Mouse (Mus musculus): Measurements from ENCODE around the gene Aldh1l1. TPM values are rescaled to one million over a fixed set of nuclear protein-coding genes. Genes with fewer than 3 reads are reported as not detected.
"Not testable (repeated sequence)": the region's sequence is repeated elsewhere in the genome, so short reads cannot be mapped to it uniquely, and the experiment has no call there.

The Aldh1l1 gene
- total RNA-seq, 2 experiments from 2014 or later = 44.5 to 57.4 TPM

GRCm38 (mm10) chr6:90622758-90623455, 136.7 kb downstream of the Aldh1l1 start:
- no peak for DNase-seq (ENCODE audit: extremely low spot score in 1 of 2, low spot score in 2 of 2)
- intact Hi-C loops (cut with DNase I) = no loop called here

GRCm38 (mm10) chr6:90623456-90623836, 137.2 kb downstream of the Aldh1l1 start:
- intact Hi-C loops (cut with DNase I) = no loop called here

GRCm38 (mm10) chr6:90624184-90624583, 138.0 kb downstream of the Aldh1l1 start:
- intact Hi-C loops (cut with DNase I) = no loop called here
- DNase-seq (ENCODE audit: extremely low spot score in 1 of 2, low spot score in 2 of 2) = no peak

More at GRCm38 (mm10) chr6:90623456-90623836, 137.2 kb downstream of the Aldh1l1 start:
- no peak for DNase-seq (ENCODE audit: extremely low spot score in 1 of 2, low spot score in 2 of 2)

GRCm38 (mm10) chr6:90624733-90625132, 138.5 kb downstream of the Aldh1l1 start:
- no peak for DNase-seq (ENCODE audit: extremely low spot score in 1 of 2, low spot score in 2 of 2)
- intact Hi-C loops (cut with DNase I) = no loop called here

GRCm38 (mm10) chr6:90625207-90625994, 139.2 kb downstream of the Aldh1l1 start:
- no peak for DNase-seq (ENCODE audit: extremely low spot score in 1 of 2, low spot score in 2 of 2)
- intact Hi-C loops (cut with DNase I) = no loop called here

GRCm38 (mm10) chr6:90627556-90627955, 141.3 kb downstream of the Aldh1l1 start:
- no peak for DNase-seq (ENCODE audit: extremely low spot score in 1 of 2, low spot score in 2 of 2)
- intact Hi-C loops (cut with DNase I) = no loop called here

GRCm38 (mm10) chr6:90629506-90629905, 143.3 kb downstream of the Aldh1l1 start:
- intact Hi-C loops (cut with DNase I) = no loop called here
- no peak for DNase-seq (ENCODE audit: extremely low spot score in 1 of 2, low spot score in 2 of 2)

- no peak for DNase-seq (ENCODE audit: extremely low spot score in 1 of 2, low spot score in 2 of 2)
- intact Hi-C loops (cut with DNase I) = no loop called here
Measured at GRCm38 (mm10) chr6:90630427-90630826, 144.2 kb downstream of the Aldh1l1 start.

- DNase-seq (ENCODE audit: extremely low spot score in 1 of 2, low spot score in 2 of 2); intact Hi-C loops (cut with DNase I): not testable (repeated sequence)
Measured at GRCm38 (mm10) chr6:90632526-90632925, 146.3 kb downstream of the Aldh1l1 start.

GRCm38 (mm10) chr6:90635081-90635480, 148.9 kb downstream of the Aldh1l1 start:
- intact Hi-C loops (cut with DNase I) = no loop called here

GRCm38 (mm10) chr6:90635611-90636010, 149.4 kb downstream of the Aldh1l1 start:
- intact Hi-C loops (cut with DNase I) = no loop called here
- no peak for DNase-seq (ENCODE audit: extremely low spot score in 1 of 2, low spot score in 2 of 2)

More at GRCm38 (mm10) chr6:90635081-90635480, 148.9 kb downstream of the Aldh1l1 start:
- DNase-seq (ENCODE audit: extremely low spot score in 1 of 2, low spot score in 2 of 2) = no peak

- DNase-seq (ENCODE audit: extremely low spot score in 1 of 2, low spot score in 2 of 2) = no peak
- intact Hi-C loops (cut with DNase I) = no loop called here
Measured at GRCm38 (mm10) chr6:90643057-90643456, 156.8 kb downstream of the Aldh1l1 start.

- intact Hi-C loops (cut with DNase I) = no loop called here
- DNase-seq (ENCODE audit: extremely low spot score in 1 of 2, low spot score in 2 of 2) = no peak
Measured at GRCm38 (mm10) chr6:90644965-90645364, 158.7 kb downstream of the Aldh1l1 start.

- intact Hi-C loops (cut with DNase I) = no loop called here
Measured at GRCm38 (mm10) chr6:90648391-90648790, 162.2 kb downstream of the Aldh1l1 start.

GRCm38 (mm10) chr6:90649279-90649678, 163.1 kb downstream of the Aldh1l1 start:
- intact Hi-C loops (cut with DNase I) = no loop called here
- DNase-seq (ENCODE audit: extremely low spot score in 1 of 2, low spot score in 2 of 2) = no peak

More at GRCm38 (mm10) chr6:90648391-90648790, 162.2 kb downstream of the Aldh1l1 start:
- DNase-seq (ENCODE audit: extremely low spot score in 1 of 2, low spot score in 2 of 2) = no peak

Other genes starting within 250 kb of the Aldh1l1 start
- gene Vmn1r54, start 240.1 kb upstream of the Aldh1l1 start, total RNA-seq (2021) = not detected
- not detected for gene BC048671, start 185.2 kb upstream of the Aldh1l1 start, total RNA-seq (2021)
- gene Chst13, start 161.2 kb upstream of the Aldh1l1 start, total RNA-seq (2021) = not detected
- not detected for gene Uroc1, start 153.1 kb upstream of the Aldh1l1 start, total RNA-seq (2021)
- gene Zxdc, start 116.9 kb upstream of the Aldh1l1 start, total RNA-seq (2021) = 10 to 100 TPM; 23.8 to 24.0 TPM
- 1 to 10 TPM; 4.9 to 6.5 TPM for gene Cfap100, start 57.6 kb upstream of the Aldh1l1 start, total RNA-seq (2021)
- gene Klf15, start 23.9 kb upstream of the Aldh1l1 start, total RNA-seq (2021) = 10 to 100 TPM; 12.9 to 22.0 TPM
- 1 to 10 TPM; 6.7 to 7.2 TPM for gene Slc41a3, start 118.3 kb downstream of the Aldh1l1 start, total RNA-seq (2021)

Data from left cerebral cortex, postnatal 10 days (tissue).